Mouse (Mus musculus): ENCODE data around the gene Hs3st5. TPM values are rescaled to one million over a fixed set of nuclear protein-coding genes. Genes with fewer than 3 reads are reported as not detected.

Hs3st5 gene
- total and polyA plus RNA-seq, 3 experiments: not detected

DNA sequence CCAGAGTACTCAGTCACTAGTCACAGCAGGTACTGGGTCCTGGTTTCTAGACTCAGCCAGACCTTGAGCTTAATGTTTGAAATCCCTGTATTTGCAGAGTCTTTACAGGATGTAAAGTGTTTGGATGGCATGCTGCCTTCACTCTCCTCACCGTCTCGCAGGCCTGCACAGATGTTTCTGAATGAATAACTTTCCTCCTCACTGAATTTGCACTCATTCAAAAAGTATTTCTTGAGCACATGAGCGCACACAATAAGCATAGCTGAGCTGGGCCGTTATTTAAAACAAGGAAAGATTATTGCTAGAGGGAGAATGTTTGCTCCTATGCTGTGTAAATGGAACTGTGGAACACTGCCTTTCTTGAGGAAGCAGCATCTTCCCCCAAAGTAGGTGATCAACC, 2.9 kb downstream of the Hs3st5 start:
- dilution Hi-C loops (cut with MboI; ENCODE audit: extremely low pct_ligation_motif_present, extremely low pct_unique_long_range_greater_than_20kb, low sequenced_read_pairs): no loop called here
- Histone ChIP-seq H3K27me3 (replicated peaks) (no peaks in the 10 kb centered on the region), H3K9me3 (replicated peaks; ENCODE audit: low read length) (peaks cover 10% of the 10 kb centered on the region), H3K79me2 (replicated peaks; ENCODE audit: control insufficient read depth, extremely low read depth, insufficient read depth, poor library complexity, severe bottlenecking) (no peaks in the 10 kb centered on the region), H3K36me3 (replicated peaks in 1 of 2; ENCODE audit: control insufficient read depth in 1 of 2, insufficient read depth in 1 of 2, low read length in 1 of 2) (no peaks in the 10 kb centered on the region), H3K4me1 (ENCODE audit: control insufficient read depth in 1 of 2, insufficient read depth in 2 of 2) (peaks cover 0 to 14% of the 10 kb centered on the region in 2 experiments; a peak in 2 of 4 replicates), H3K4me3 (replicated peaks in 1 of 3; ENCODE audit: low read depth in 2 of 3, low read length in 2 of 3, poor library complexity in 1 of 3) (no peak overlapping the region), H3K27ac (ENCODE audit: insufficient read depth, low read depth) (no peak overlapping the region), H3K9ac (ENCODE audit: insufficient read depth, low read depth) (no peak overlapping the region), H3K4me2 (ENCODE audit: insufficient read depth, low read depth, poor library complexity, severe bottlenecking) (no peak overlapping the region)
- in situ Hi-C loops (cut with MboI; ENCODE audit: low pct_ligation_motif_present, low pct_unique_long_range_greater_than_20kb, low sequenced_read_pairs): no loop called here
- no peak for TF ChIP-seq ZC3H11A (IDR thresholded peaks at IDR 0.05; ENCODE audit: low read depth, low read length)
- TF ChIP-seq MAX (IDR thresholded peaks at IDR 0.05; ENCODE audit: low read length): 0 out of 2 replicates have a peak, but pooled peaks have one; percentile 17
- DNase-seq (ENCODE audit: extremely low read depth): peak; percentile 17

DNA sequence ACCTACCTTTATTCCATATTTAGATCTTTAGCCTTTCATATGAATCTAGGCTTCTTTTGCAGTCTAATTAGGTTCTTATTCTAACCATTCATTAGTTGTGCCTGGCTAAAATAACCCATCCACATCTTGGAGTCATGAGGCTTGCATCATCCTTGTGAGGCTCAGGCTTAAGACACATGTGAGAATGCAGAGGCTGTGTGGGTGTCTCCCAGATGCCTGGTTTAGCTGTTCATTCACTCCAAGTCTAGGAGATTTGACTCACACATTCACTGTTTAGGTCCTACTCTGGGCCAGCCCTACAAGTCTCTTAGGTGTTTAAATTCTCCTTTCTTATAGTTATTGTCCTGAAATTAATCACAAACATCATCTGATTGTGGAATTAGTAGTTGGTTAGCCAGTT, 17.3 kb downstream of the Hs3st5 start:
- Histone ChIP-seq H3K4me2 (ENCODE audit: insufficient read depth, low read depth, poor library complexity, severe bottlenecking) (no peak overlapping the region), H3K36me3 (replicated peaks in 1 of 2; ENCODE audit: control insufficient read depth in 1 of 2, insufficient read depth in 1 of 2, low read length in 1 of 2) (no peaks in the 10 kb centered on the region), H3K4me1 (ENCODE audit: control insufficient read depth in 1 of 2, insufficient read depth in 2 of 2) (peaks cover 3 to 16% of the 10 kb centered on the region in 2 experiments; a peak in 2 of 4 replicates), H3K4me3 (replicated peaks in 1 of 3; ENCODE audit: low read depth in 2 of 3, low read length in 2 of 3, poor library complexity in 1 of 3) (no peak overlapping the region), H3K9me3 (replicated peaks; ENCODE audit: low read length) (no peaks in the 10 kb centered on the region), H3K9ac (ENCODE audit: insufficient read depth, low read depth) (no peak overlapping the region), H3K27me3 (replicated peaks) (no peaks in the 10 kb centered on the region), H3K79me2 (replicated peaks; ENCODE audit: control insufficient read depth, extremely low read depth, insufficient read depth, poor library complexity, severe bottlenecking) (no peaks in the 10 kb centered on the region), H3K27ac (ENCODE audit: insufficient read depth, low read depth) (no peak overlapping the region)
- dilution Hi-C loops (cut with MboI; ENCODE audit: extremely low pct_ligation_motif_present, extremely low pct_unique_long_range_greater_than_20kb, low sequenced_read_pairs): no loop called here
- in situ Hi-C loops (cut with MboI; ENCODE audit: low pct_ligation_motif_present, low pct_unique_long_range_greater_than_20kb, low sequenced_read_pairs): no loop called here
- TF ChIP-seq HCFC1 (IDR thresholded peaks at IDR 0.05; ENCODE audit: low read depth, low read length) (no peak), RAD21 (IDR thresholded peaks at IDR 0.05; ENCODE audit: low read depth, low read length) (no peak), ZC3H11A (IDR thresholded peaks at IDR 0.05; ENCODE audit: low read depth, low read length) (no peak), MXI1 (IDR thresholded peaks at IDR 0.05; ENCODE audit: low read depth, low read length) (no peak), TCF12 (IDR thresholded peaks at IDR 0.05; ENCODE audit: low read depth, low read length) (no peak), USF1 (IDR thresholded peaks at IDR 0.05; ENCODE audit: low read depth, low read length) (no peak), SMC3 (IDR thresholded peaks at IDR 0.05; ENCODE audit: low read depth, low read length) (no peak), RCOR1 (conservative IDR thresholded peaks at IDR 0.05; ENCODE audit: low read depth, low read length) (no peak), MAFK (IDR thresholded peaks at IDR 0.05; ENCODE audit: insufficient replicate concordance, low read length) (no peak), CTCF (conservative IDR thresholded peaks at IDR 0.05 in 1 of 2, IDR thresholded peaks at IDR 0.05 in 1 of 2; ENCODE audit: low read depth in 2 of 2, low read length in 2 of 2) (no peak), JUN (IDR thresholded peaks at IDR 0.05; ENCODE audit: insufficient read depth, low read depth, low read length) (no peak), POLR2AphosphoS2 (IDR thresholded peaks at IDR 0.05; ENCODE audit: low read depth, low read length) (no peak), NRF1 (IDR thresholded peaks at IDR 0.05; ENCODE audit: low read depth, low read length) (no peak), NELFE (IDR thresholded peaks at IDR 0.05; ENCODE audit: low read depth, low read length) (no peak), MEF2A (IDR thresholded peaks at IDR 0.05; ENCODE audit: borderline replicate concordance, low read depth, low read length) (no peak), E2F4 (IDR thresholded peaks at IDR 0.05; ENCODE audit: insufficient replicate concordance, low read depth, low read length) (no peak), CHD1 (IDR thresholded peaks at IDR 0.05; ENCODE audit: low read depth, low read length) (no peak), USF2 (conservative IDR thresholded peaks at IDR 0.05; ENCODE audit: low read depth, low read length) (no peak)
- DNase-seq (ENCODE audit: extremely low read depth): no peak

All from CH12.LX (cell line).